ENCODE assay signal across 15 mouse cellular contexts in genomic region chr10:94049121-94049520, GRCm38 (mm10). TPM values are rescaled to one million over a fixed set of nuclear protein-coding genes. Genes with fewer than 3 reads are reported as not detected.
DNase-seq lines count a peak whose midpoint lies in the region; ATAC-seq and TF ChIP-seq lines count a peak whose summit lies in the region.
"Had no signal": no experiment of that assay in that cellular context is flagged by ENCODE, and none has a peak within 500 bp of the region (broad histone marks: within the 10 kb centered on the region; RNA-seq: fewer than 3 reads in every experiment).

No protein-coding gene starts in this region.

- no peak for TF ChIP-seq POLR2A in lung, adult 2 months (IDR thresholded peaks at IDR 0.05; ENCODE audit: borderline replicate concordance, extremely low read depth, low read depth, low read length)

- no peak for TF ChIP-seq CTCF in lung, adult 2 months (IDR thresholded peaks at IDR 0.05; ENCODE audit: insufficient read depth, low read length)

- H3K4me3 ChIP-seq in heart, embryonic 10.5 days = no peak overlapping the region
- H3K4me3 ChIP-seq in lung, embryonic 16.5 days (ENCODE audit: low read length) = no peak overlapping the region
- H3K4me3 ChIP-seq in lung, adult 2 months (replicated peaks; ENCODE audit: extremely low read depth, low read depth, low read length) = no peak overlapping the region
- H3K4me3 ChIP-seq in liver, embryonic 15.5 days (replicated peaks) = no peak overlapping the region
- H3K4me3 ChIP-seq: embryonic facial prominence, embryonic 13.5 days had no signal

- H3K27me3 ChIP-seq in heart, embryonic 10.5 days (ENCODE audit: insufficient read depth, poor library complexity, severe bottlenecking) = no peaks in the 10 kb centered on the region
- H3K27me3 ChIP-seq in lung, embryonic 16.5 days (ENCODE audit: control insufficient read depth, insufficient read depth, low read depth, low read length) = no peaks in the 10 kb centered on the region
- H3K27me3 ChIP-seq in liver, embryonic 15.5 days = no peaks in the 10 kb centered on the region
- H3K27me3 ChIP-seq: embryonic facial prominence, embryonic 13.5 days had no signal

- no peaks in the 10 kb centered on the region for H3K9me3 ChIP-seq in heart, embryonic 10.5 days
- no peaks in the 10 kb centered on the region for H3K9me3 ChIP-seq in lung, embryonic 16.5 days (ENCODE audit: control insufficient read depth, low read length)
- H3K9me3 ChIP-seq in liver, embryonic 15.5 days (replicated peaks) = no peaks in the 10 kb centered on the region
- H3K9me3 ChIP-seq: embryonic facial prominence, embryonic 13.5 days had no signal

- peaks cover 32% of the 10 kb centered on the region for H3K4me1 ChIP-seq in heart, embryonic 10.5 days
- H3K4me1 ChIP-seq in lung, embryonic 16.5 days (replicated peaks; ENCODE audit: control insufficient read depth, insufficient read depth, low read length) = peaks cover 28% of the 10 kb centered on the region
- peaks cover 15% of the 10 kb centered on the region for H3K4me1 ChIP-seq in lung, adult 2 months (ENCODE audit: control insufficient read depth, insufficient read depth, low read length)
- H3K4me1 ChIP-seq in liver, embryonic 15.5 days (replicated peaks) = peaks cover 55% of the 10 kb centered on the region

- H3K36me3 ChIP-seq in heart, embryonic 10.5 days = peaks cover 20% of the 10 kb centered on the region
- peaks cover 4% of the 10 kb centered on the region for H3K36me3 ChIP-seq in lung, embryonic 16.5 days (ENCODE audit: control insufficient read depth, insufficient read depth, low read length)
- H3K36me3 ChIP-seq in liver, embryonic 15.5 days (replicated peaks) = peaks cover 23% of the 10 kb centered on the region

- no peak for DNase-seq in heart, embryonic 10.5 days (ENCODE audit: low spot score)
- no peak for DNase-seq in heart, postnatal 14 days
- no peak for DNase-seq in lung, adult 2 months
- DNase-seq in adrenal gland, adult 18-20 months (ENCODE audit: low spot score in 2 of 2) = no peak
- DNase-seq in gastrocnemius, postnatal 25 days = no peak
- DNase-seq in ovary, postnatal 14 days (ENCODE audit: low spot score) = no peak
- DNase-seq: cerebellum, adult 11-12 months; heart, postnatal 10 days; kidney, postnatal 10 days; lung, postnatal 36 days; thymus, postnatal 36 days had no signal

- 78% methylated on average over 8 of the region's 8 CpGs for WGBS in heart, embryonic 10.5 days
- 50% methylated on average over 8 of the region's 8 CpGs for WGBS in lung, embryonic 16.5 days
- WGBS in lung, adult 2 months = 43% methylated on average over 8 of the region's 8 CpGs
- WGBS in liver, embryonic 15.5 days (ENCODE audit: insufficient replicate concordance) = 58% methylated on average over 8 of the region's 8 CpGs

- ATAC-seq in lung, embryonic 16.5 days (ENCODE audit: low read depth) = 0 out of 2 replicates have a peak, but pooled peaks have one; percentile 38
- ATAC-seq in liver, embryonic 15.5 days (ENCODE audit: insufficient read depth) = no peak

- H3K4me2 ChIP-seq in lung, embryonic 16.5 days (ENCODE audit: low read depth, low read length) = no peak overlapping the region
- H3K4me2 ChIP-seq in liver, embryonic 15.5 days = 0 out of 2 replicates have a peak overlapping the region, but pooled peaks have one; percentile 17
- H3K4me2 ChIP-seq: embryonic facial prominence, embryonic 13.5 days; midbrain, embryonic 11.5 days had no signal

- intact Hi-C loops in heart, postnatal 14 days (cut with DNase I) = loop anchor here (2.0 kb wide), 1 partner anchor 16 kb away; no protein-coding TSS in a partner anchor

- H3K9ac ChIP-seq in lung, embryonic 16.5 days (ENCODE audit: low read length) = no peak overlapping the region
- H3K9ac ChIP-seq in liver, embryonic 15.5 days = no peak overlapping the region
- H3K9ac ChIP-seq: embryonic facial prominence, embryonic 13.5 days had no signal

- 0 out of 2 replicates have a peak overlapping the region, but pooled peaks have one; percentile 2 for H3K27ac ChIP-seq in heart, embryonic 10.5 days
- H3K27ac ChIP-seq in lung, embryonic 16.5 days (ENCODE audit: low read length) = peak overlapping the region; percentile 27; the same call in 1 of the 2 replicates
- peak overlapping the region; percentile 87; the same call in 1 of the 2 replicates for H3K27ac ChIP-seq in liver, embryonic 15.5 days (replicated peaks)
- H3K27ac ChIP-seq: embryonic facial prominence, embryonic 13.5 days had no signal

RNA-seq across cellular contexts. Expression of gene Fgd6, which starts 13.3 kb away (rescaled TPM):
- polyA plus RNA-seq in heart, embryonic 10.5 days (2016; fragmentation: Nextera tagmentation; extraction: Ambion mirVana) = 2.9 and 4.5 TPM in 2 replicates
- total RNA-seq in heart, postnatal 14 days (2021) = 1 to 10 TPM; 6.9 to 7.3 TPM
- 2.9 and 3.1 TPM in 2 replicates for polyA plus RNA-seq in lung, embryonic 16.5 days (2015; fragmentation: Nextera tagmentation; extraction: Ambion mirVana)
- polyA plus RNA-seq in lung, adult 2 months (2012; rRNA removed) = 4.8 and 7.2 TPM in 2 replicates
- 2.8 and 3.2 TPM in 2 replicates for polyA plus RNA-seq in liver, embryonic 15.5 days (2015; fragmentation: Nextera tagmentation; extraction: Ambion mirVana)
- 1 to 10 TPM; 5.1 to 5.2 TPM for total RNA-seq in adrenal gland, adult 18-20 months (2021)
- 1 to 10 TPM; 2.0 to 2.7 TPM for total RNA-seq in gastrocnemius, postnatal 25 days (2021)

RNA-seq across cellular contexts. Expression of gene Vezt, which starts 13.5 kb away (rescaled TPM):
- 20.6 and 26.3 TPM in 2 replicates for polyA plus RNA-seq in heart, embryonic 10.5 days (2016; fragmentation: Nextera tagmentation; extraction: Ambion mirVana)
- 10 to 100 TPM; 34.9 to 35.3 TPM for total RNA-seq in heart, postnatal 14 days (2021)
- polyA plus RNA-seq in lung, embryonic 16.5 days (2015; fragmentation: Nextera tagmentation; extraction: Ambion mirVana) = 25.9 and 27.3 TPM in 2 replicates
- polyA plus RNA-seq in lung, adult 2 months (2012; rRNA removed) = 7.9 and 13.4 TPM in 2 replicates
- polyA plus RNA-seq in liver, embryonic 15.5 days (2015; fragmentation: Nextera tagmentation; extraction: Ambion mirVana) = 11.8 and 12.9 TPM in 2 replicates
- total RNA-seq in adrenal gland, adult 18-20 months (2021) = 10 to 100 TPM; 21.5 to 22.1 TPM
- total RNA-seq in gastrocnemius, postnatal 25 days (2021) = 10 to 100 TPM; 27.6 to 28.8 TPM

Comparison
In these comparisons a context has a peak if more than half of its experiments do, and no peak if none do; other contexts are left out.
1. H3K27ac ChIP-seq: peak in every context shown above with its lines; median percentile 87 in liver, embryonic 15.5 days; 27 in lung, embryonic 16.5 days; 2 in heart, embryonic 10.5 days.